18 mouse cellular contexts compared by ENCODE assay signal in the genomic region with DNA sequence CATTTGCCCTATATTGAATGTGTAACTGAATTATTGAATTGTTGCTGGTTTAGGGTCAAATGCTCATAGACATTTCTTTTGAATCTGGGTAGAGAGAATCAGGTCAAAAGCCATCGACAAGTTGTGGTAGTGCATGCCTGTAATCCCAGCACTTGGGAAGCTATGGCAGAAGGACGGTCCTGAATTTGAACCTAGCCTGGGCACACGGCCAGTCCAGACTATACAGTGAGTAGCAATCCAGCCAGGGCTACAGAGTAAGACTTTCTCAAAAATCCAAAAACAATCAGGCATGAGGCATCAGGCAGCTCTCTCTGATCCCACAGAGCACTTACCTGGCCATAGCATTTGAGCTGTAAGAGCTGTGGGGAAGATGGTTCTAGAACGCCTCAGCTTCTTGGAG. TPM values are rescaled to one million over a fixed set of nuclear protein-coding genes. Genes with fewer than 3 reads are reported as not detected.
A peak's percentile ranks its signal among the peaks of the same experiment; 100 is the strongest.
DNase-seq lines count a peak whose midpoint lies in the region; ATAC-seq lines count a peak whose summit lies in the region.
"Had no signal": no experiment of that assay in that cellular context is flagged by ENCODE, and none has a peak within 500 bp of the region (broad histone marks: within the 10 kb centered on the region; RNA-seq: fewer than 3 reads in every experiment).

No protein-coding gene starts in this region.

- H3K4me2 ChIP-seq in intestine, embryonic 16.5 days (ENCODE audit: low read depth, low read length), result no peak overlapping the region
- H3K4me2 ChIP-seq in intestine, embryonic 15.5 days (replicated peaks), result no peak overlapping the region
- H3K4me2 ChIP-seq: forebrain, embryonic 13.5 days; heart, embryonic 11.5 days; hindbrain, embryonic 14.5 days had no signal

- DNase-seq in gastrocnemius, adult 18-20 months (ENCODE audit: low spot score), result peak; percentile 24
- DNase-seq in gastrocnemius, postnatal 25 days, result no peak
- DNase-seq in testis, postnatal 10 days (ENCODE audit: low spot score), result peak; percentile 26
- no peak for DNase-seq in testis, postnatal 14 days (ENCODE audit: low spot score)
- no peak for DNase-seq in thymus, adult 18-20 months
- DNase-seq: adrenal gland, adult 8-10 months; adrenal gland, postnatal 25 days had no signal

- no peak for ATAC-seq in intestine, embryonic 16.5 days
- ATAC-seq in intestine, embryonic 15.5 days, result no peak
- ATAC-seq: CD4-positive, CD25-positive, alpha-beta regulatory T cell, adult 4 months; inflammation-experienced regulatory T-cells, adult 6 months had no signal

- H3K9ac ChIP-seq in intestine, embryonic 16.5 days (ENCODE audit: low read depth, low read length), result 0 out of 2 replicates have a peak overlapping the region, but pooled peaks have one; percentile 9
- H3K9ac ChIP-seq in intestine, embryonic 15.5 days, result no peak overlapping the region
- H3K9ac ChIP-seq: forebrain, embryonic 13.5 days; hindbrain, embryonic 14.5 days had no signal

- H3K4me1 ChIP-seq in intestine, embryonic 16.5 days (ENCODE audit: control insufficient read depth, insufficient read depth, low read length), result peaks cover 4% of the 10 kb centered on the region; the same call in 1 of the 2 replicates
- no peaks in the 10 kb centered on the region for H3K4me1 ChIP-seq in intestine, embryonic 15.5 days (replicated peaks)

- H3K9me3 ChIP-seq in intestine, embryonic 16.5 days (ENCODE audit: control insufficient read depth, low read length), result no peaks in the 10 kb centered on the region
- H3K9me3 ChIP-seq in intestine, embryonic 15.5 days, result no peaks in the 10 kb centered on the region
- H3K9me3 ChIP-seq: forebrain, embryonic 10.5 days; forebrain, embryonic 13.5 days had no signal

- H3K36me3 ChIP-seq in intestine, embryonic 16.5 days (ENCODE audit: control insufficient read depth, insufficient read depth, low read length), result no peaks in the 10 kb centered on the region
- no peaks in the 10 kb centered on the region for H3K36me3 ChIP-seq in intestine, embryonic 15.5 days
- H3K36me3 ChIP-seq: forebrain, embryonic 10.5 days had no signal

- WGBS in intestine, embryonic 16.5 days, result 80% methylated on average over 4 of the region's 4 CpGs
- WGBS in intestine, embryonic 15.5 days, result 80% methylated on average over 4 of the region's 4 CpGs

- no peaks in the 10 kb centered on the region for H3K27me3 ChIP-seq in intestine, embryonic 16.5 days (replicated peaks; ENCODE audit: control insufficient read depth, insufficient read depth, low read length)
- H3K27me3 ChIP-seq in intestine, embryonic 15.5 days (replicated peaks), result no peaks in the 10 kb centered on the region
- H3K27me3 ChIP-seq: forebrain, embryonic 13.5 days had no signal

- H3K27ac ChIP-seq in intestine, embryonic 16.5 days (ENCODE audit: low read length), result no peak overlapping the region
- no peak overlapping the region for H3K27ac ChIP-seq in intestine, embryonic 15.5 days
- H3K27ac ChIP-seq: forebrain, embryonic 10.5 days; forebrain, embryonic 13.5 days; hindbrain, embryonic 14.5 days; hindbrain, postnatal 0 days had no signal

- no peak overlapping the region for H3K4me3 ChIP-seq in intestine, embryonic 16.5 days (ENCODE audit: low read length)
- H3K4me3 ChIP-seq in intestine, embryonic 15.5 days (replicated peaks), result no peak overlapping the region
- H3K4me3 ChIP-seq: forebrain, embryonic 10.5 days; forebrain, embryonic 13.5 days had no signal

RNA-seq across cellular contexts. Expression of a gene that starts 47.5 kb away (rescaled TPM):
- 10 to 100 TPM; 87.6 to 90.7 TPM for total RNA-seq in gastrocnemius, adult 18-20 months (2021)
- total RNA-seq in gastrocnemius, postnatal 25 days (2021), result 10 to 100 TPM; 56.2 to 78.7 TPM
- 0.21 and 0.32 TPM in 2 replicates for polyA plus RNA-seq in intestine, embryonic 16.5 days (2015; fragmentation: Nextera tagmentation; extraction: Ambion mirVana)
- 0.46 and 0.78 TPM in 2 replicates for polyA plus RNA-seq in intestine, embryonic 15.5 days (2015; fragmentation: Nextera tagmentation; extraction: Ambion mirVana)
- polyA plus RNA-seq: CD4-positive, CD25-positive, alpha-beta regulatory T cell, adult 4 months; embryonic facial prominence, embryonic 11.5 days; forebrain, embryonic 13.5 days; hindbrain, embryonic 11.5 days; inflammation-experienced regulatory T-cells, adult 6 months had no signal

Comparison
In these comparisons a context has a peak if more than half of its experiments do, and no peak if none do; other contexts are left out.
1. DNase-seq: peak in gastrocnemius, adult 18-20 months (single experiment) and testis, postnatal 10 days (single experiment); none in gastrocnemius, postnatal 25 days (single experiment), testis, postnatal 14 days (single experiment) and thymus, adult 18-20 months (0 of 2).